In the genomic region with DNA sequence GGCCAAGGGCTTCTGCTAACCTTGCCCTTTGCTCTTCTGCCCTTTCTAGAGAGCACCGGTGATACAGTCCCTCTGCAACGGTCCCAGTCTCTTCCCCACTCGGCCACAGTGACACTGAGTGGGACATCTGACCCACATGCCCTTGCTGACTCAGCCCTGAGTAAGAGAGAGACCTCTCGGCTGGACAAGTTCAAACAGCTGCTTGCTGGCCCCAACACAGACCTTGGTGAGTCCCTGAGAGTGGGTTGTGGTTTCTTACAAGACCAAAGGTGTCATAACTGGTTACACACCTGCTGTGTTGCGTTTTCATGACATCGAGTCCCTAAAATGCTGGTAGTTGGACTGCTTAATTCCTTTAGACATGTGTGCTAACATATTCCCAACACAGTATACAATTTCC, we compare ENCODE assay signal across 4 mouse cellular contexts.
"Had no signal": no experiment of that assay in that cellular context is flagged by ENCODE, and none has a peak within 500 bp of the region (broad histone marks: within the 10 kb centered on the region; RNA-seq: fewer than 3 reads in every experiment).

No protein-coding gene starts in this region.

- H3K4me1 ChIP-seq: liver, embryonic 13.5 days had no signal

- ATAC-seq: midbrain, embryonic 16.5 days had no signal

- H3K9me3 ChIP-seq: liver, embryonic 13.5 days; midbrain, embryonic 12.5 days had no signal

- H3K4me3 ChIP-seq: left cerebral cortex, adult 2 months; liver, embryonic 13.5 days; midbrain, embryonic 12.5 days had no signal

- H3K27ac ChIP-seq: left cerebral cortex, adult 2 months; liver, embryonic 13.5 days; midbrain, embryonic 12.5 days had no signal

- H3K4me2 ChIP-seq: liver, embryonic 13.5 days; midbrain, embryonic 12.5 days had no signal

- H3K27me3 ChIP-seq: liver, embryonic 13.5 days; midbrain, embryonic 12.5 days had no signal

- H3K9ac ChIP-seq: liver, embryonic 13.5 days; midbrain, embryonic 12.5 days had no signal
